Mouse (Mus musculus): ENCODE data around the gene Ccdc159.

Ccdc159 gene

GRCm38 (mm10) chr9:21961366-21961980 lies 34.2 kb downstream of the Ccdc159 start:
- ATAC-seq (ENCODE audit: low TSS enrichment) = peak; percentile 8

GRCm38 (mm10) chr9:21962010-21962409 lies 34.7 kb downstream of the Ccdc159 start:
- ATAC-seq (ENCODE audit: low TSS enrichment) = peak; percentile 11; the same call in 1 of the 2 replicates

DNA sequence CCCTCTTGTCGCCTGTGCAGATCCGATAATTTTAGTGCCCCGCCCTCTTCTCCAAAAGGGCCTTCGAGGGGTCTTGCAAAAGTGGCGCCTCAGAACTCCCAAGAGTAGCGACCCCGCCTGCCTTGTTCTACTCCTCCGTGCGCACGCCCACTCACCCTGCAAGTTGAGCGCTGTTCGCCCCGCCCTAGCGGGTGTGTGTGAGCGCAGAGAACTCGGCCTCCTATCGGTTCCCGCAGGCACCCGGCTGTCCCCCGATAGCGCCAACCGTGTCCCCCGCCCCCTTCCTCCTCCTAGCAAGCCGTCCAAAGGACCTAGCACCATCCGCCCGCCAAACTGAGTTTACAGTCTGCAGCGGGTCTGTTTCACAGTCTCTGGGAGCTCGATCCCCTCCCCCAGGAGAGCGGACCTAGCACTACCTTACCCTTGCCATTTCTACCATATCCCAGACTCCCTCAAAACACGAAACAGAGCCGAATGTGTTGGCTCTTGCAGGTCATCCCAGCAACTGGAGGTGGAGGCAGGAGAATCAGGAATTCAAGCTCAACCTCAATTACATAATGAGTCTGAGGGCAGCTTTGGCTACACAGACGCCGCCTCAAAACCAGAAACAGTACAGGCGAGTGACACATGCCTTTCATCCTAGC lies 35.3 kb downstream of the Ccdc159 start:
- peak; percentile 72 for ATAC-seq (ENCODE audit: low TSS enrichment)

DNA sequence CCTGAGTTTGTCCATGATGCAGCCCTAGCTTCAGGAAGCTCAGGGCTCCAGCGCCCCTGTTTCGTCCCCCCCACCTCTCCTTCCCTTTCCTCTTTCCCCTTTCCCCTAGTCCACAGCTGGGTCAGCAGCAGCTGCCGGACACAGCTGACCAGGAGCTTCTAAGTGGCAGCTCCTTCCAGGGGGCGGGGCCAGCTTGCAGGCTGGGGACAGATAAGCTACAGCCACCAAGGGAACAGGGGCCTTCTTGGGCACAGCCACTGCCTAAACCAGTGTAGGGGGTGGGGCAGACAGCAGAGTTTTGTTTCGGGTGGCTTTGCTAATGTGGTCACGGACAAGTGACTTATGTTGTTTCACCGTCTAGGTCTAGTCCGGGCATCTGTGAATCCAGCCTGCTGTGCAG lies 36.1 kb downstream of the Ccdc159 start, which contains the start of gene Epor:
TSS of gene Epor (minus strand) at position 90 of the 400 bp plus-strand sequence.
- ATAC-seq (ENCODE audit: low TSS enrichment) = no peak

DNA sequence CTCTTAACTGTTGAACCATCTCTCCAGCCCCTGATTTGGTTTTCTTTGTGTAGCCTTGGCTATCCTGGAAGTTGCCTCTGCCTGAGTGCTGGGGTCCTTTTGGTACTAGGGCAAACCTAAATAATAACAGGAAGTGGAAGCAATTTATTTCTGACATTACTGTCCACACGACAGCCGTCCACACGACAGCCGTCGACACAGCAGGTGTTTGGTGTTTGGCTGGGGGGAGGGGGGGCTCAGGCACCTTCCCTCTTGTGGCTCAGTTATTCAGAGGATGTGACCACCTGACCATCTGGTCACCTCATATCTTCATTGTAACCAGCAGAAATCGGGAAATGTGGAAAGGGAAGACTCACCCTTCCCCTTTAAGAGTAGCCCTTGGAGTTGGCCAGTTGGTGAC lies 41.6 kb downstream of the Ccdc159 start:
- ATAC-seq (ENCODE audit: low TSS enrichment) = no peak

- no peak for ATAC-seq (ENCODE audit: low TSS enrichment)
Measured at GRCm38 (mm10) chr9:21969304-21969703, 42.0 kb downstream of the Ccdc159 start.

DNA sequence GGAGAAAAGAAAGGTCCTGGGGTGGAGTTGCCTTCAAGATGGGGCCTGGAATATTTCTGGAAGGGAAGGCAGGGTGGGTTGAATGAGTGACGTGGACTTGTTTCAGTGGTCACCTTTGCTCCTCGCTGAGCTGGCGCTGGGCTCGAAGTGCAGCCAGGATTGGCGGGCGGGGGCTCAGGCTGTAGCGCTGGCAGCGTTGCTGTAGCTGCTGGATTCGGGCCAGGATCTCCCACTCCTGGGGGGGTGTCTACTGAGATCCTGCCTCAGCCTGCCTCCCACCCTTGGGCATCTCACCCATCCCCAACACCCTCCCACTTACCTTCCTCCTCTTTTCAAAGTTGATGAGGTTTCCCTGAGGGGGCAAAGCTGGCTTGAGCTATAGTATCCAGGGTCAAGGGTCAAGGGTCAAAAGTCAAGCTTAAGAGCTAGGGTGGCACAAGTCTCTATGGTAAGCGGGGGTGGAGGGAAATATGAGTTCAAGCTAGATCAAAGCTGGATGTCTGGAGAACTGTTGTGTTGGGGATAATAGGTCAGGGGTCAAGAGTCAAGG lies 49.4 kb downstream of the Ccdc159 start:
- no peak for ATAC-seq (ENCODE audit: low TSS enrichment)

DNA sequence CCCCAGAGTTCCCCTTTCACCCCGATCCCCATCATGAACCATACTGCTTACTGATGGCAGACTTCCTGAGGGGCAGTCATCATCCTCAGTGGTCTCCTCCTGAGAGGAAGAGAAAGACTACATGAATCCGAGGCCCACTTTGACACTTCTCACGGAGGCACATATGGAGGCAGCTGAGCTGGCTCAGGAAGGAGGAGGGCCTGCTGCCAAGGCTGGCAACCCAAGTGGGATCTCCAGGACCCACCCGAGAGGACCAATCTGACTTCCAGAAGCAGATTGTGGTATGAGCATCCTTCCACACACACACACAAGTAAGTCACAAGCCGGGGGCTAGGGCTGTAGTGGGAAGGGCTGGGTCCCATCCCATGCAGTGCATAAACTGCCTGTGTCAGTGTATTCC lies 50.1 kb downstream of the Ccdc159 start:
- ATAC-seq (ENCODE audit: low TSS enrichment) = no peak

GRCm38 (mm10) chr9:21977972-21978371 lies 50.7 kb downstream of the Ccdc159 start:
- no peak for ATAC-seq (ENCODE audit: low TSS enrichment)

DNA sequence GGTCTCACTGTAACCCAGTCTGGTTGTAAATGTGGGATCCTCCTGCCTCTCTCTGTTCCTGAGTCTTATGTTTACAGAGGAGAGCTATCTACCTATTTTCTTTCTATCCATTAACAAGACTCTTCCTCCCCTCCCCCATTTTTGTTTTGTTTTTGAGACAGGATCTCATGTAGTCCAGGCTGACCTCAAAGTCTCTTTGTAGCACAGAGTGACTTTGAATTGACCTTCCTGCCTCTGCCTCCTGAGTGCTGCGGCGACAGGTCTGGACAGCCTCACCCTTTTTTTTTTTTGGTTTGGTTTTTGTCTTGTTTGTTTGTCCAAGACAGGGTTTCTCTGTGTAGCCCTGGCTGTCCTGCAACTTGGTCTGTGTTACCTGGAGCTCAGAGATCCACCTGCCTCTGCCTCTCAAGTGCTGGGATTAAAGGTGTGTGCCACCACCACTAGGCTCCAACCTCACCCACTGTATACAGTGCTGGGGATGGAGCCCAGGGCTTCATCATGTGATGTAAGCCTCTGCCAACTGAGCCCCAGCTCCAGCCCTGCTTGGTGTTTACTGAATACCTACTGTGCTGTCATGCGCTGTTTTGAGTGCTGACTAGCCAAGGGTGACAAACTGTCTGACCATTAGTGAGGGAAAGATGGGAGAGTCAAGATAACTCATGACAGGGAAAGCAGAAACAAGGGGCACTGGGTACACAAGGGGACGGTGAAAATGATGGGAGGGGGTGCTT lies 51.3 kb downstream of the Ccdc159 start:
- ATAC-seq (ENCODE audit: low TSS enrichment) = no peak

- ATAC-seq (ENCODE audit: low TSS enrichment) = no peak
Measured at GRCm38 (mm10) chr9:21983911-21984310, 56.6 kb downstream of the Ccdc159 start.
